Mouse (Mus musculus) cortical plate, adult 2 months (tissue): ENCODE results near the gene Pold2.

Experiments
- CTCF ChIP-seq: fragments of 200-500 bp; IDR thresholded peaks from 2 replicates; pipeline ENCODE4 v1.5.1; 2011; ENCODE audit warnings: mild to moderate bottlenecking, control low read depth, low read length; ENCODE audit not compliant: insufficient read depth; ENCODE audit errors: extremely low read depth
- POLR2A ChIP-seq: fragments of 200-500 bp; IDR thresholded peaks from 2 replicates; pipeline ENCODE4 v1.6.1; 2011; ENCODE audit warnings: mild to moderate bottlenecking, low read length, control low read depth; ENCODE audit not compliant: insufficient read depth; ENCODE audit errors: extremely low read depth

- TF ChIP-seq CTCF = no peak
- TF ChIP-seq POLR2A = no peak
Observed at GRCm38 (mm10) chr11:5855481-5855880, 22.6 kb downstream of the Pold2 start.
